Mouse (Mus musculus) midbrain, embryonic 13.5 days (tissue): Measurements from ENCODE around the gene Bst2. TPM values are rescaled to one million over a fixed set of nuclear protein-coding genes. Genes with fewer than 3 reads are reported as not detected.

Experiments used
- ATAC-seq: fragments of 200-750 bp; cut with Nextera tagmentation; 2 replicates; pipeline ENCODE4 v1.8.0; 2017; ENCODE audit warnings: mild to moderate bottlenecking, moderate TSS enrichment, moderate library complexity
- H3K27ac ChIP-seq: fragments of 300-500 bp; sonication (generic); 2 replicates; pipeline ENCODE4 v1.5.1; 2015; ENCODE audit warnings: inconsistent platforms, mild to moderate bottlenecking, moderate library complexity
- H3K27me3 ChIP-seq: fragments of 300-500 bp; sonication (generic); 2 replicates; pipeline ENCODE4 v1.6.1; 2015; ENCODE audit warnings: mild to moderate bottlenecking, inconsistent platforms
- H3K36me3 ChIP-seq: fragments of 300-500 bp; sonication (generic); 2 replicates; pipeline ENCODE4 v1.6.1; 2015; ENCODE audit warnings: mild to moderate bottlenecking, inconsistent platforms
- H3K4me1 ChIP-seq: fragments of 300-500 bp; sonication (generic); replicated peaks from 2 replicates; pipeline ENCODE4 v1.6.1; 2015; ENCODE audit warnings: inconsistent platforms
- H3K4me2 ChIP-seq: fragments of 300-500 bp; sonication (generic); replicated peaks from 2 replicates; pipeline ENCODE4 v1.6.1; 2015; ENCODE audit warnings: moderate library complexity, mild to moderate bottlenecking, inconsistent platforms
- H3K4me3 ChIP-seq: fragments of 300-500 bp; sonication (generic); replicated peaks from 2 replicates; pipeline ENCODE4 v1.5.1; 2015; ENCODE audit warnings: mild to moderate bottlenecking, inconsistent platforms
- H3K9ac ChIP-seq: fragments of 300-500 bp; sonication (generic); replicated peaks from 2 replicates; pipeline ENCODE4 v1.6.1; 2015; ENCODE audit warnings: mild to moderate bottlenecking, inconsistent platforms
- H3K9me3 ChIP-seq: fragments of 300-500 bp; sonication (generic); 2 replicates; pipeline ENCODE4 v1.6.1; 2016; ENCODE audit warnings: mild to moderate bottlenecking, inconsistent platforms
- WGBS: fragments of 180-500 bp; shearing (Covaris S2); methylation state at CpG from one replicate; pipeline ENCODE4 v1.1.7; 2015; 5-methylcytosine and 5-hydroxymethylcytosine counted together
- polyA plus RNA-seq: library from polyadenylated mRNA; unstranded; fragments of >200 nt; fragmentation: Nextera tagmentation; extraction: Ambion mirVana; gene quantifications from 2 replicates; pipeline ENCODE4 v1.2.1, GENCODE M21; 2015

Bst2 gene
- polyA plus RNA-seq, 1 experiment from 2014 or later, result 9.8 TPM

DNA sequence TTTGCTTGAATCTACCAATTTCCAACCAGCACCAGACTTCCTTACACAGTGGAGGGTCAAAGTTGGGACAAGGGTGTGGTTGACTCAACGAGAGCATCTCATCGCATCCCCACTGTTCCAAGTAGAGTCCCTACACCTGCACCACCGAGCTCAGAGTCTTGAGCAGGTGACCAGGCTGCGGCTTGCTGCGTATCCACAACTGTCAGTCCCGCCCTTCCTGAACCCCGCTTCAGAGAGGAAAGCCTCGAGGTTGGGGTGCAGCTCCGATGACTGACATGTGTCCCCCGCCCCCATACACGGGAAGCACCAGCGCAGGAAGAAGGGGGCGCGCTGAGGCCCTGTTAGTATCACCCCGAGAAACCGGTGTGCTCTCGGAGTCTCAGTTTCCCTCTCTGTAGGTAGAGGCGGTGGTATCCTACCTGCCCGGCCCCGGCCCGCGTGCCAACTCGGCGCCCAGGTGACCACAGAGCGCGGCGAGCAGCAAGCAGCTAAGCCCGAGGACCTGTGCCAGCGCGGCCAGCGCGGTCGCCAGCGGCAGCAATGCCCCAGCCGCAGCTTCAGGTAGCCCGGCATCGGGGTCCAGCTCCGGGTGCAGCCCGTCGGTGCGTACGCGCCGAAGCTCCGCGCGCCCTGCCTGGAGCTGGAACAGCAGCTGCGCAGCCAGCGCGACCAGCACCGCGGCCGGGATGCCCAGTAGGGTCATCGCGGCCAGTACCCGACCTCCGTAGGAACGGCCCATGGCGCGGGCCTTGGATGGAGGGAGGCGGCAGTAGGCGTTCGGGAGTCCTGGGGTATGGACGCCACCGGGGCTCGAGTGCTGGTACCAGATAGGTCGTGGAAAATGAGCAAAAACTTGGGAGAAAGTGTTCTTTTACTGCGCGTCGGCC is 21.1 kb upstream of the Bst2 start, which contains the start of gene Tmem221:
Gene Tmem221 (minus strand): TSS at position 801 of the 887 bp plus-strand sequence.
- H3K4me3 ChIP-seq, result peak within 1 kb of the TSS; percentile 23
- peak within 1 kb of the TSS; percentile 39 for H3K4me2 ChIP-seq
- no peak within 1 kb of the TSS for H3K27ac ChIP-seq
- ATAC-seq, result no peak
- H3K4me1 ChIP-seq, result peaks cover 14% of the 10 kb centered on the region
- no peak within 1 kb of the TSS for H3K9ac ChIP-seq
- 4% methylated on average over 70 of the region's 70 CpGs for WGBS
- H3K9me3 ChIP-seq, result no peaks in the 10 kb centered on the region
- H3K36me3 ChIP-seq, result no peaks in the 10 kb centered on the region
- H3K27me3 ChIP-seq, result peaks cover 81% of the 10 kb centered on the region

DNA sequence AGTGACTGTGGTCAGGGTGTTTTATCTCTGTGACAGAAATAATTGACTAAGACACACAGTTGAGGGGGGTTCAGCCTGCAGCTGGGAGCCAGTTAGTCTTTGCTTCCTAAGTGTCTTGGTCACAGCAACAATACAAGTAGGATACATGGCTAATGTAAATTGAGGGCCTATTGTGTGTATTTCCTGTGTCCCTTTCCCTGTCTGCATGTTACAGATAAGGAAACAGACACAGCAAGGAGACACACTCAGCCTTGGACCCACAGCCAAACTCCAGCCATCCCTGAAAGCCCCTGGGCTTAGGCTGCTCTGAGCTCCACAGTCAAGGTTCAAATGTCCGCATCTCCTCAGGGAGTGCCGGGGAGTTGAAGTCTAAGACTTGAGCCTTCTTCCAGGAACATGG is 17.4 kb upstream of the Bst2 start:
- Histone ChIP-seq H3K4me2 (no peak overlapping the region), H3K4me3 (no peak overlapping the region), H3K9ac (no peak overlapping the region), H3K4me1 (peaks cover 7% of the 10 kb centered on the region), H3K27me3 (peaks cover 45% of the 10 kb centered on the region), H3K27ac (no peak overlapping the region), H3K36me3 (no peaks in the 10 kb centered on the region), H3K9me3 (no peaks in the 10 kb centered on the region)
- no peak for ATAC-seq
- 89% methylated on average over 2 of the region's 2 CpGs for WGBS

DNA sequence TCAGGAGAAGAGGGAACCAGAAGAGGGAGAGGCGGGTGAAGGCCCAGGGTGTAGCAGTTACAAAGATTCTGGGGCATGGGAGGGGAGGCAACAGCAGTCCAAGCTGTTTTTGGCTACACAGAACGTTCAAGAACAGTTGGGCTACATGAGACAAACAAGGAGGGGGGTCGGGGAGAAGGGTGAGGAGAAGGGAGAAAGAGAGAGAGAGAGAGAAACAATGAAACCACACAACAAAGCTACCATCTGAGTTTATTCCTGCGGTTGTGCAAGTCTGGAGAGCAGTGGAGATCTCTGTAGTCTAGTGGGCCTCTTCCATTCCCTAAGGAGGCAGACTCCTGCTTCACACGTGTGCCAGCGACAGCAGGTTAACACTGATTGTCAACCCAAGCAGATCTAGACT is 16.7 kb upstream of the Bst2 start:
- peaks cover 38% of the 10 kb centered on the region for H3K27me3 ChIP-seq
- WGBS, result 74% methylated on average over 6 of the region's 6 CpGs

DNA sequence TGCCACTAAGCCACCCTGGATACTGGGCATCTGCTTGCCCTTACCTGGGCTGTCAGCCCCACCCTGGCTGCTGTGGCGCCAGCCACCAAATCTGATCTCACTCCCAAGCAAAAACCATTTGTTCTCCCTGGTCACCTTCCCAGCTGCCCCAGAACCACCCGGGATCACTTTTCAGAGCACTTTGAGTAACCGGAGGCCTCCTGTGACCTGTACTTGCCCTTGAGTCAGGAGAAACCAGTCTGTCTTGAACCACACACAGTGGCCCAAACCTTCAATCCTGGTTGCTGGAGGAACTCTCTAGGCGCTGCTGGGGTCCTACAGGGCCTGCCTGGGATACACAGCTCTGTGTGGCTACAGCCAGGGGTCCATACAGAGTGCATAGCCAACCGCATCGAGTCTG is 15.5 kb upstream of the Bst2 start:
- no peak overlapping the region for H3K4me2 ChIP-seq
- no peak overlapping the region for H3K27ac ChIP-seq
- peaks cover 10% of the 10 kb centered on the region for H3K36me3 ChIP-seq
- peaks cover 26% of the 10 kb centered on the region for H3K27me3 ChIP-seq
- H3K9me3 ChIP-seq, result no peaks in the 10 kb centered on the region
- no peak overlapping the region for H3K4me3 ChIP-seq
- WGBS, result 78% methylated on average over 6 of the region's 6 CpGs
- ATAC-seq, result no peak
- H3K9ac ChIP-seq, result no peak overlapping the region
- no peaks in the 10 kb centered on the region for H3K4me1 ChIP-seq

More for the DNA sequence above, 16.7 kb upstream of the Bst2 start:
- no peak overlapping the region for H3K27ac ChIP-seq
- H3K4me3 ChIP-seq, result no peak overlapping the region
- H3K9ac ChIP-seq, result no peak overlapping the region
- no peak for ATAC-seq
- no peaks in the 10 kb centered on the region; the same call in 1 of the 2 replicates for H3K36me3 ChIP-seq
- H3K4me1 ChIP-seq, result peaks cover 7% of the 10 kb centered on the region
- H3K9me3 ChIP-seq, result no peaks in the 10 kb centered on the region
- no peak overlapping the region for H3K4me2 ChIP-seq

DNA sequence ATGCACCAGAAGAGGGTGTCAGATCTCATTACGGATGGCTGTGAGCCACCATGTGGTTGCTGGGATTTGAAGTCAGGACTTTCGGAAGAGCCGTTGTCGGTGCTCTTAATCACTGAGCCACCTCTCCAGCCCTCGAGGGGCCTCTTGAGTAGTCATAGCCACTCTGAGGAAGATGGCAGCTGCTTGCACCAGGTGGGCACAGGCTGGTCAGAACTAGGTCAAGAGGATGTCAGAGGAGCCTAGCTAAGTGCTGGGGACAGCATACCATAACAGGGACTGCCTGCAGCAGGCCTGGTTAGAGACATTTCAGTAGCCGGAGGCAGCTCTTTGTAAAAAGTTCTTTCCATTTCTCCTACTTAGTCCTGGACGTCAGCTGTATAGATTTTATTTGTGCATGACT is 13.5 kb upstream of the Bst2 start:
- Histone ChIP-seq H3K9me3 (no peaks in the 10 kb centered on the region), H3K27me3 (peaks cover 6% of the 10 kb centered on the region), H3K4me1 (no peaks in the 10 kb centered on the region), H3K27ac (no peak overlapping the region), H3K9ac (no peak overlapping the region), H3K36me3 (peaks cover 27% of the 10 kb centered on the region), H3K4me3 (no peak overlapping the region), H3K4me2 (no peak overlapping the region)
- ATAC-seq, result no peak
- 67% methylated on average over 7 of the region's 7 CpGs for WGBS

DNA sequence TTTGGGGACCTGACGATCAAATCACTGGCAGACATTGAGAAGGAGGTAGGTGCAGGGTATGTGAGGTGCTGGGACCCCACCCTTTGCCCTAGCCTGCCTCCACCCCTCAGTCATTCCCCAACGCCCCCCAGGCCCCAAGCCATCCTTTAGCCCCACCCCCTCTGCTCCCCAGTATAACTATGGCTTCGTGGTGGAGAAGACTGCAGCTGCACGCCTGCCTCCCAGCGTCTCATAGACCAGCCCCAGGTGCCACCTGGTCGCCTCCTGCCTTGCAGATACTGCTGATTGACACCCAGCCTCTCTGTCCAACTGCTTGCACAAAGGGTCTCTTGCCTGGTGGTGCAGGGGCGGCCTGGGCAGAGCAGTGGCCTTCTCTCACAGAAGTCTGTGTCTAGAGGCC is 10.3 kb upstream of the Bst2 start:
- WGBS, result 87% methylated on average over 7 of the region's 7 CpGs

DNA sequence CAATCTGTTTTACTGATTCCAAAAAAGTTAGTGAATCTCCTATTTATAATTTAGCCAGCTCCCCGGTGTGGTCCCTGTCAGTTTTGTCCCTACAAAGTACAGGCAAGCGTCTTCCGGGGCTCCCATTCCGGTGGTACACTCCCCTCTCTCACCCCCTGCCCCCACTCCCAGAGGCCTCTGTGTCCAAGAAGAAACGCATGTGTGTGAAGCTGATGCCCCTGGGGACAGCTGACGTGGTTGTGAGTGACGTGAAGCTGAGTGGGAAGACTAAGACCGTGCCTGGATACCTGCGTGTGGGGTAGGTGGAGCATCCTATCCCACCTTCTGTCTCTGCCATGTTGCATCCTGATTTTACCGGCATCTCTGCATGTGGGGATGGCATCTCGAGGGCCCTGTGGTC is 7.8 kb upstream of the Bst2 start:
- Histone ChIP-seq H3K27ac (no peak overlapping the region), H3K9ac (no peak overlapping the region), H3K4me3 (no peak overlapping the region), H3K27me3 (peaks cover under 1% of the 10 kb centered on the region; the same call in 1 of the 2 replicates), H3K4me2 (no peak overlapping the region), H3K36me3 (peaks cover 35% of the 10 kb centered on the region), H3K4me1 (peaks cover 12% of the 10 kb centered on the region), H3K9me3 (no peaks in the 10 kb centered on the region)
- 92% methylated on average over 11 of the region's 11 CpGs for whole genome bisulfite sequencing
- no peak for ATAC-seq

More for the DNA sequence above, 10.3 kb upstream of the Bst2 start:
- Histone ChIP-seq H3K36me3 (peaks cover 35% of the 10 kb centered on the region), H3K9ac (no peak overlapping the region), H3K9me3 (no peaks in the 10 kb centered on the region), H3K27ac (no peak overlapping the region), H3K4me1 (peaks cover 12% of the 10 kb centered on the region), H3K4me2 (no peak overlapping the region), H3K27me3 (no peaks in the 10 kb centered on the region), H3K4me3 (no peak overlapping the region)
- ATAC-seq, result no peak

DNA sequence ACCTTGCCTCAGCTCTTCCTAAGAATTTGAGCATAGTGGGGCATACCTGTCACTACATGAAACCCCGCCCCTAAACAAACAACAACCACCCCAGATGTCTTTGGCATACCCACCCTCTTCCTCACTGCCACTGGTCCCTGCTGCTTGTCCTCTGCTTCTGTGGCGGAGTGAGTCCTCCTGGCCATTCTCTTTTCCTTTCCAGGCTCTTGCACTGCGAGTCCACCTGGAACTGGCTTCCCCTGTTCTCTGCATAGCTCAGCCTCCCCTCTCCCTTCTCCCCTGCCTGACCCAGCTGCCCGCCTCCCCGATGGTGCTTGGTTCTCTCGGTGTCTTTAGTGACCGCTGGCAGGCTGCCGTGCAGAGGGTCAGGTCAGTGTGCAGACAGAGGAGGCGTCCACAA is 6.5 kb upstream of the Bst2 start:
- H3K9ac ChIP-seq, result peak overlapping the region; percentile 85
- peaks cover 8% of the 10 kb centered on the region for H3K27me3 ChIP-seq
- H3K27ac ChIP-seq, result no peak overlapping the region
- H3K36me3 ChIP-seq, result peaks cover 34% of the 10 kb centered on the region
- WGBS, result 89% methylated on average over 9 of the region's 9 CpGs
- no peak for ATAC-seq
- no peaks in the 10 kb centered on the region for H3K9me3 ChIP-seq
- peak overlapping the region; percentile 89 for H3K4me2 ChIP-seq
- H3K4me1 ChIP-seq, result peaks cover 12% of the 10 kb centered on the region
- peak overlapping the region; percentile 82 for H3K4me3 ChIP-seq

DNA sequence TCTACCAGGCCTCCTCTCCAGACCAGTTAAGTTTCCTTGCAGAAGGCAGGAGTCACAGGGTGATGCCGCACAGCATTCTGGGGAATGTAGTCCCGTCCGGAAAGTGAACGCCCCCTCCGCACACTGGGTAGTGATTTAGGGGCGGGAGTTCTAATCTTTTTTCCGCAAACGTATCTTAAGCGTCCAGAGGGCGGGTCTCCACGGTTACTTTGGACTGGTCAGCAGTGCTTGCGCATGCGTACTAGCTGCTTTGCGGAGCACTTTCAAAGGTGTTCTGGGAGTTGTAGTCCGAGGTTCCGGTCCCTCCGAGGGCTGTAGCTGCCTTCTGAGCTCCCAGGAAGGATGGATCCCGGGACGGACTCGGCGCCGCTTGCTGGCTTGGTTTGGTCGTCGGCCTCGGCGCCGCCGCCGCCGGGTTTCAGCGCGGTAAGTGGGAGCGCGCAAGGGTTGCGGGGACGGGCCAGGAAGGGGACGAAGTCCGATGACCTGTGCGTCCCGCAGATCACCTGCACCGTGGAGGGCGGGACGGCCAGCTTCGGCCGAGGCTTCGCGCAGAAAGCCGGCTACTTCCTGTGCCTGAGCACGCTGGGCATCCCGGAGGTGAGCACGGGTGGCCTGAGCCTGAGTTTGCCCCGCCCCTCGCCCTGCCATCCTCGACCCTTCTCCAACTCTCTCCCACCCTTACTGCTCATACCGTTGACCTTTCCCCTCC is 5.5 kb upstream of the Bst2 start, which contains the start of gene Mvb12a:
Gene Mvb12a (plus strand): TSS at position 291 of the 712 bp plus-strand sequence.
- Histone ChIP-seq H3K9ac (peak within 1 kb of the TSS; percentile 85), H3K36me3 (peaks cover 25% of the 10 kb centered on the region), H3K4me2 (peak within 1 kb of the TSS; percentile 89), H3K27me3 (peaks cover 15% of the 10 kb centered on the region), H3K4me3 (peak within 1 kb of the TSS; percentile 82), H3K4me1 (peaks cover 13% of the 10 kb centered on the region), H3K27ac (peak within 1 kb of the TSS; percentile 52; the same call in 1 of the 2 replicates), H3K9me3 (no peaks in the 10 kb centered on the region)
- WGBS, result under 1% methylated on average over 55 of the region's 55 CpGs
- ATAC-seq, result peak; percentile 96

DNA sequence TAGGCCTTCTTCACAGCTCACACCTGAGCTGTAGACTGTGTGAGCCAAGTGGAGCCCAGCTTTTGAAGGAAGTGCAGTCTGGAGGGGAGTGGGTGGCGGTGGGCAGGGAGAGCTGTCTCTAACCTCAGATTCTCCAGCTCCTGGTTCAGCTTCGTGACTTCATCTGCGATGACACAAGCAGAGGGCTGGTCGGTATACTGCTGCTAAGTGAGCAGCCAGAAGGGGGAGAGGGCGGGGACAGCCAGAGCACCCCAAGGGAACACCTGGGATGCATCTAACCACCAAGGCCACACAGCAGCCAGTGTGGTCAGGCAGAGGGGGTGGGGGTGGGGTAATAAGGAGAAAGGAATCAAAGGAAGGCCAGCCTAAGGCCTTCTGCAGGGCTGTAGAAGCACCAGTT is 1.6 kb downstream of the Bst2 start:
- Histone ChIP-seq H3K9ac (no peak overlapping the region), H3K4me3 (no peak overlapping the region), H3K27me3 (peaks cover 40% of the 10 kb centered on the region), H3K4me2 (no peak overlapping the region), H3K9me3 (no peaks in the 10 kb centered on the region), H3K36me3 (no peaks in the 10 kb centered on the region), H3K27ac (no peak overlapping the region), H3K4me1 (peaks cover 10% of the 10 kb centered on the region)
- WGBS, result 75% methylated on average over 5 of the region's 5 CpGs
- ATAC-seq, result 0 out of 2 replicates have a peak, but pooled peaks have one; percentile 7

DNA sequence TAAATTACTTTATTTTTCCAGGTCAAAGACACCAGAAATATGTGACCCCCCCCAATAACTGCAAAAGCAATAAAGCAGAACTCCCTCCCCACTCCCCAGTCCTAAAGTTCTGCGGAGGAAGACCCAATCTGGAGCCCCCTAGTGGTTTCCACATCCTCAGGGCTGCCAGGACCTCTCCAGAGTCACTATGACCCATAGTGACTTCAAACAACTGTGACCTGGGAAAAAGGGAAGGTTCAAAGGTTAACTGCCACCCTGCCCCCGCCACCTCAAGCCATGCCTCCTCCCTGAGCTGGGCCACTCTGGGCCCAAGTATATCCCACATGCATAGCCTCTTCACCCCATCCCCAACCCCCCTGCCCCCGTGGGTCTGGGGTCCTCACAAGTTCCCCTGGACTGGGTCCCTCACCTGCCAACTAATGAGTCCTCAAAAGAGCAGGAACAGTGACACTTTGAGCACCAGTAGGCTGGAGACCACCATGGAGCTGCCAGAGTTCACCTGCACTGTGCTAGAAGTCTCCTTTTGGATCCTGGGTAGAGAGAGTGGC is 2.9 kb downstream of the Bst2 start:
- no peak overlapping the region for H3K4me3 ChIP-seq
- ATAC-seq, result no peak; the same call in 1 of the 2 replicates
- no peak overlapping the region for H3K27ac ChIP-seq
- no peak overlapping the region for H3K9ac ChIP-seq
- H3K4me1 ChIP-seq, result peaks cover 10% of the 10 kb centered on the region
- H3K9me3 ChIP-seq, result no peaks in the 10 kb centered on the region
- WGBS, result 37% methylated on average over 3 of the region's 3 CpGs
- no peaks in the 10 kb centered on the region for H3K36me3 ChIP-seq
- H3K27me3 ChIP-seq, result peaks cover 34% of the 10 kb centered on the region
- no peak overlapping the region for H3K4me2 ChIP-seq
